Mouse (Mus musculus) MEL-GATA-1-ER (cell line): Measurements from ENCODE around the gene Fntb.
A peak's percentile ranks its signal among the peaks of the same experiment; 100 is the strongest.

Experiments
- DNase-seq: peaks from one replicate; pipeline ENCODE4 v3.0.0-alpha.2; 2012; ENCODE audit warnings: low read depth; ENCODE audit errors: extremely low read depth

The Fntb gene

GRCm38 (mm10) chr12:76950330-76950729 is 184.9 kb downstream of the Fntb start:
- DNase-seq: no peak

- no peak for DNase-seq
Measured at GRCm38 (mm10) chr12:76953750-76954363, 188.5 kb downstream of the Fntb start.

GRCm38 (mm10) chr12:76954698-76955423 is 189.5 kb downstream of the Fntb start:
- DNase-seq: no peak

GRCm38 (mm10) chr12:76957688-76958087 is 192.3 kb downstream of the Fntb start:
- peak; percentile 63 for DNase-seq

GRCm38 (mm10) chr12:76961052-76961931 is 195.9 kb downstream of the Fntb start:
- DNase-seq: no peak

- peak; percentile 99 for DNase-seq
Measured at GRCm38 (mm10) chr12:76961932-76962891, 196.8 kb downstream of the Fntb start, which contains the start of gene Max. Max (minus strand) TSS chr12:76962201.

- DNase-seq: no peak
Measured at GRCm38 (mm10) chr12:76965089-76965488, 199.7 kb downstream of the Fntb start.

- DNase-seq: no peak
Measured at GRCm38 (mm10) chr12:76965876-76966275, 200.5 kb downstream of the Fntb start.
